Mouse (Mus musculus): ENCODE results near the gene Vasn.

Gene Vasn

DNA sequence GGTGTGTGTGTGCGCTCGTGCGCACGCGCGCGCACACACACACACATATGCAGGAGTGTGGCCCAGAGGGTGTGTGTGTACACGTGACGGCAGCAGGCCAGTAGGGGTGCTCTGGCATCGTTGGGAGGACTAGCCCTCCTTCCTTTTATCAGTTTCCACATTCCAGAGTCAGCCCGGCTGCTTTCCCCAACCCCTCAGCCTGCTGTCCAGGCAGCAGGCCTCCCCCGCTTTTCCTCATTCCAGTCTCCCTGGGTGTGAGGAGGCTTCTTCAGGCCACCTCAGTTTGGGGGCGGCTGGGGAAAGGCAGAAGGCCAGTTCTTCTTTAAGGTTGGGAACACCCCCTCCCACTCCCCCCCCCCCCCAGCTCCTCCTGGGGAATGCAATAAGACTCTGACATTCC is 2.4 kb downstream of the Vasn start:
- DNase-seq (ENCODE audit: low read depth, low spot score), result peak; percentile 60

DNA sequence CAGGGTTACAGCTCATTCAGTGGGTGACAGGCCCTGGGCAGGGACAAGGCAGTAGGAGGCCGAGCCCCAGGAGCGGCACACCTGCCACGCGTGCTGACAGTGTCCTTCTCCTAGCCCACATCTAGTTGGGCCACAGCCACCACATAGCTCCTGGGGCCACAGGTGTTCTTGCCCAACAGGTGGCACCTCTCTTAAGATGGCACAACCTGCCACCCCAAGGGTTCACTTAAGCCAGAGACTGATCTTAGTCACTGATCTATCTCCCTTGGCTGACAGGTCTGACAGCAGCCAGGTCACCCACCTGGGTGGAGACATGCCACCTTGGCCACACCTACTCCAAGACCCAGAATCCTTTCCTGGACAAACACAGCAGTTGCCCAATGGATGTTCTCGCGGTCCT is 3.2 kb downstream of the Vasn start:
- DNase-seq (ENCODE audit: low read depth, low spot score), result no peak

DNA sequence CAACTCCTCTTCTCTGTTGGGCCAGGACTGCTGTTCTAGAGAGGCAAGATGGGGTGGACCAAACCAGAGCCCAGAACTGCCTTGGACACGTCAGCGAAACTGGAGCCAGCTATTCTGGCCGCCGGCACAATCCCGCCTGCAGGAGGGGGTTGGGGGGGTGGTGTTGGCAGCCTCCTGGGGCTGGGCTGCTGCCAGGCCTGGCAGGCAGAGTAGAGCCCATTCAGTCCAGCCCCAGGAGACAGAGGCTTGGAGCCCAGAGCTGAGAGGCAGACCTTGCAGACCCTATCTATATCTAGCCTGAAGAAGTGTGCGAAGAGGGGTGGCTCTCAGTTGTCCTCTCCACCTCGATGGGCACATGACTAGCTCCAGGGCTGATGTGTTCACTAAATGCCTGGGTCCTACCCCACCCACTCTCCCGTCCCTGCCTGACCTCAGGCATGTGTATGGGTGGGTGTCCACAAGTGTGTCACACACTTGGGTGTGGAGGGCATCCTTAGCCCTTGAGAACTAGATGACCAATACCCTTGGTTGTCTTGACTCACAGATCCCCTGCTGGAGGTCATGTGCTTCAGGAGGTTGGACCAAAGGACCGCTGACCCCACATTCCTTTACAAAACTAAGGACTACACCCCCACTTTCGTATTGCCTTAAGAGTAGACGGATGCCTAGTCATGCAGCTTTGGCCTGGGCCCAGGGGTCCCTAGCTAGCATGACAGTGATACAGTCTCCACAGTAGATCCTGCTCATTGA is 4.1 kb downstream of the Vasn start:
- peak; percentile 92 for DNase-seq (ENCODE audit: low read depth, low spot score)

DNA sequence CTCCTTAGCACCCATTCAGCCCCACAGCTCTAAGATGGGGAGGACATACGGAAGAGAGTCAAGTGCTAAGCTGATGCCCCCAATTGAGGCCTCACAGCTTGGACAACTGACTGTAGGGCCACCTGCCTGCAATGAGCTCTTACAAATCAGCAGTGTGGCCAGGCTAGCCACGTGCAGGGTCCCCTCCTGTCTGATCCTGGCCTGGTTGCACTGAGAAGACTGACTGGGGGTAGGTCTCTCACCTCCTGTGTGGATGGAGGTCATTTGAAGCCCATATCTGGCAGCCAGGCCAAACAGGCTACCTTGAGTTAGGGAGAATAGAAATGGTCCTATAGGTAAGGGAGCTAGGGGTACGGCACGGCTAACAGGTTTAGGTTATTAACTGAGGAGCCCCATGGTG is 6.1 kb downstream of the Vasn start:
- DNase-seq (ENCODE audit: low read depth, low spot score), result no peak

DNA sequence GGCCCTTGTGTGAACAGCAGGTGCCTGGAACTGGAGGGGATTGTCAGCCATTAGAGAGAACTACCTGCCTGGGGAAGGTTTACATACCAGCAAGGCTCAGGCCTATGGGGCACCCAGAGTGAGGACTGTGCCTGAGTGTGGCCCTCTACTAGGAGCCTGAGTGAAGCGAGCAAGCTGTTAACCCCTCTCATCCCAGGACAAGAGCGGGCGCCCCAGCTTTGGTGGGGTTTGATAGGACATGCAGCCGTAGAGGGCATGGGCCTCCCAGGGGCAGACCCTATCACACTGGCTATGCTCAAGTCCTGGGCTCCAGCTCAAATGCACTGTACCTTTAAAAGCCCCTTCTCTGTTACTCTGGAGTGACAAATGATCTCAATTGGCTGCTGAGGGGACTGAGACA is 7.1 kb downstream of the Vasn start:
- DNase-seq (ENCODE audit: low read depth, low spot score), result no peak

DNA sequence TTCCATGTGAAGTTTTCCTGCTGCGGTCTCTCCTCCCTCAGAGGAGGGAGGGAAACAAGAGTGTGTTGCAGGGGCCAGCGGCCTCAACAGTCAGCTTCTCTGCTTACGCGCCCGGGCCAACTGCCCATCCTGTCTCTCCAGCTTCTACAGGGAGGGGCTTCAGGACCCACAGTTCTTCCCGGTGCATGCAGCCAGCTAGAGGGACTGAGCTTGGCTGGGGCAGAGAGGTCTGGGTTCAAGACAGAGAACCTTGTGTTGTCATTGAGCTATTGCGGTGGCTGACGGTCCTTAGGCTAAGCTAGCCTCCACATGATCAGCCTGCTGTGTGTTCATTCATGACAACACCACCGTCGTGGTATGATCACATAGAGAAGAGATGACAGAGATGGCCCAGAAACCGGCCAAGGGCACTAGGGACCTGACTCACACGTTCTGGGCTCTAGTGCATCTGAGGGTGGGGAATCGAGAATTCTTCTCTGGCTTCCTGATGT is 8.0 kb downstream of the Vasn start:
- peak; percentile 79 for DNase-seq (ENCODE audit: low read depth, low spot score)

DNA sequence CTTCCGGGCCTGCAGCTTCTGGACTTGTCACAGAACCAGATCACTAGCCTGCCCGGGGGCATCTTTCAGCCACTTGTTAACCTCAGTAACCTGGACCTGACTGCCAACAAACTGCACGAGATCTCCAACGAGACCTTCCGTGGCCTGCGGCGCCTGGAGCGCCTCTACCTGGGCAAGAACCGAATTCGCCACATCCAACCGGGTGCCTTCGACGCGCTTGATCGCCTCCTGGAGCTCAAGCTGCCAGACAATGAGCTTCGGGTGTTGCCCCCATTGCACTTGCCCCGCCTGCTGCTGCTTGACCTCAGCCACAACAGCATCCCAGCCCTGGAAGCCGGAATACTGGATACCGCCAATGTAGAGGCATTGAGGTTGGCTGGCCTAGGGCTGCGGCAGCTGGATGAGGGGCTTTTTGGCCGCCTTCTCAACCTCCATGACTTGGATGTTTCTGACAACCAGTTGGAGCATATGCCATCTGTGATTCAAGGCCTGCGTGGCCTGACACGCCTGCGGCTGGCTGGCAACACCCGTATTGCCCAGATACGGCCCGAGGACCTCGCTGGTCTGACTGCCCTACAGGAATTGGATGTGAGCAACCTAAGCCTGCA is 8.8 kb downstream of the Vasn start:
- DNase-seq (ENCODE audit: low read depth, low spot score), result no peak

DNA sequence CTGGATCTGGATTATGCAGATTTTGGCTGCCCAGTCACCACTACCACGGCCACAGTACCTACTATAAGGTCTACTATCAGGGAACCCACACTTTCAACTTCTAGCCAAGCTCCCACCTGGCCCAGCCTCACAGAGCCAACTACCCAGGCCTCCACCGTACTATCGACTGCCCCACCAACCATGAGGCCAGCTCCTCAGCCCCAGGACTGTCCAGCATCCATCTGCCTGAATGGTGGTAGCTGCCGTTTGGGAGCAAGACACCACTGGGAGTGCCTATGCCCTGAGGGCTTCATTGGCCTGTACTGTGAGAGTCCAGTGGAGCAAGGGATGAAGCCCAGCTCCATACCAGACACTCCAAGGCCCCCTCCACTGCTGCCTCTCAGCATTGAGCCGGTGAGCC is 9.5 kb downstream of the Vasn start:
- DNase-seq (ENCODE audit: low read depth, low spot score), result no peak

DNA sequence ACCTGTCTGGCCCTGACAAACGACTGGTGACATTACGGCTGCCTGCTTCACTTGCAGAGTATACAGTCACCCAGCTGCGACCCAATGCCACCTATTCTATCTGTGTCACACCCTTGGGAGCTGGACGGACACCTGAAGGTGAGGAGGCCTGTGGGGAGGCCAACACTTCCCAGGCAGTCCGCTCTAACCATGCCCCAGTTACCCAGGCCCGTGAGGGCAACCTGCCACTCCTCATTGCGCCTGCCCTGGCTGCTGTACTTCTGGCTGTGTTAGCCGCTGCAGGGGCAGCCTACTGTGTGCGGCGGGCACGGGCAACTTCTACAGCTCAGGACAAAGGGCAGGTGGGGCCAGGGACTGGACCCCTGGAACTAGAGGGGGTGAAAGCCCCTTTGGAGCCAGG is 10.0 kb downstream of the Vasn start:
- no peak for DNase-seq (ENCODE audit: low read depth, low spot score)

DNA sequence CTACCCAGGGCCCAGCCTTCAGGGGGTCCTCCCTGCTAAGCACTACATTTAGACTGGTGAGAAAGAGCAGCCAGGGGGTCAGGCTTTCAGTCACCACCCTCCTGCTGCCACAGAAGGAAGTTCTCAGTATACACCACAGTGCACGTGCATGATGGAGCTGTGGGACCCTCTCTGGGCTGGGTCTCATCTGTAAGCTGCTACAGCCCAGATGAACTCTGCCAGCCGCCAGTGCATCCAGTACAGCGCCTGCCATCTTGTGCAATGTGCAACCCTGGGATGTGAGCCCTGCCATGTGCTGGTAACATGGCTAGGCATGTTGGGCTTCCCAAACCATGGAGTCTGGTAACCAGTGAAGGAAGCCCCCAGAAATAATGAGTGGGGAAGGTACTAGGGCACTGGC is 10.4 kb downstream of the Vasn start:
- DNase-seq (ENCODE audit: low read depth, low spot score), result no peak

DNA sequence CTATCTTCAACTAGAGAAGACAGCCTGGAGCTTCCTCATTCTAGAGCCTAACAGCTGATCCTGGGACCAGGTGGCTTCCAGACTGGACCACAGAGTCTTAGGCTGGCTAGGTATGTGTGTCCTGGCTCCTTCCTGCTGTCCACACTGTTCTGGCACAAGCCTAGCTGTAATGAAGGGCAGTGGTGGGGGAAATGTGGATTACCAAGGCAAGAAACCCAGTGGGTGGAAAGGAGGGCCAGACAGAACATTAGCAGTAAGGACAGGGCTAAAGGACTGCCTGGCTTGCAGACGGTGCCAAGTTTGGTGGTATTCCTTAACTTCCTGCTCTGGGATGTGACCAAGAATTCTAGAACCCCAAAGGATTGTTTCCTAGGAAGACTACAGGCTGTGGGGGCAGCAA is 11.3 kb downstream of the Vasn start:
- DNase-seq (ENCODE audit: low read depth, low spot score), result no peak

DNA sequence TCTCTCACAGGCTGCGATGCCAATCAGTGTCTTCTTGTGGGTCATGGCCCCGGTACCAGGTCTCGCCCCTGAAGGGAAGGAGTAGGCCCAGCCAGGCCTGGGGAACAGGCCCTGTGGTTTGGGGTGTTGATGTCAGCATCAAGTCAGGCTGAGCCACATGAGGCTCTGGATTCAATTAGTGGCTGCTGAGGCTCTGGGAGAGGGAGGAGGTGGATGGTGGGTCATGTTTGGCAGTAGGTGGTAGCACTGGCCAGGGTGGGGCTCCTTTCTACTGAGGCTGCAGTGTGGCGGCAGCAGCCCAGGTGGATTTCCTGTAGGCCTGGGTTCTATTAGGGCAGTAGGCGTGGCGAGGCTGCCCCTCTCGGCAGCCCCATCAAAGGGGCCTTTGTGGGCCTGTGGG is 11.9 kb downstream of the Vasn start:
- no peak for DNase-seq (ENCODE audit: low read depth, low spot score)

DNA sequence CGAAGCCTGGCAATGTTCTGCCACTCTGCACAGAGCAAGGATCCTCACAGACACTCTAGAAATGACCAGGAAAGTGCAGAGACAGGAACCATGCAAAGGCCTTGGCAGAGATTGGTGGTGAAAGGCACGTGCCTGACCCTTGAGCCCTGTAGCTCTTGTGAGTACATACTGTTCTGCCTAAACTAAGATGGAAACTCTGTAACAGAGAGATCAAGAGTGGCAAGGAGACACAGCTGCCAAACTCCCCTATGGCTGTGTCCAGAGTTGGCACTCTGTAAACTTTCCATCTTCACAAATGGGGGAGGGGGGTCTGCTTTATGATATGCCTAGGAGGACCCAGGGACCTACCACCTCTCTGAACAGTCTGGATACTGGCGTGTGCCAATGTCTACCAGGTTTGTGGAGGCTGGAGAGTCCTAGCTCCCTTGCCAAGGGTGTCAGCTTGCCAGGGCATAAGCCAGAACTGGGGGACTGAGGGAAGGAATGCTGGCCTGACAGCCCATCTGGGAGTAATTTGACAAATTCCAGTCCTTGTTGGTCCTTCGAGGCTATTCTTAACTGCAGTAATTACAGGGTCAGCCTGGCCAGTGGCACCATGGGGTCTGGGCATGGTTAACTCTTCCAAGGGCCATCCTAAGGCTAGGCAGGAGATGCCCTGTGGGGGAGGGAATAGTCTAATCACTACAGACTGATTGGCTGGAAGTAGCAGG is 13.1 kb downstream of the Vasn start:
- no peak for DNase-seq (ENCODE audit: low read depth, low spot score)

DNA sequence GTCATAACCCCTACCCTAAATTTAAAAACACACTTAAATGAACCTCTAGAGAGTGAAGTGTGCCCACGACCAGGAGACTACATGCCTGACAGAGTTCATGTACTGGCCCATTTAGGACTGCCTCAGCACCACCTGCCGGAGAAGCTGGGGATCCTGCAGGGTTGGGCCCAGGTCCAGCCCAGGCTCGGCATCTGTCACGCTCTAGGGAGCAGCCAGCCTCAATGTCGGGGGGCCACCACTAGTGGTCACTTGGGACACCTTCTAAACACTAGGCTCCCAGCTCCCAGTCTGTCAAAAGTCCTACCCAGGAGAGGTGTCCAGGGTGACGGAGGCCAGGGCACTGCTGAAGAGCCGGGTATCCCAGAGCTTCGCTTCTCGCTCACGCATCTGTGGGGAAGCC is 15.0 kb downstream of the Vasn start:
- DNase-seq (ENCODE audit: low read depth, low spot score), result no peak

DNA sequence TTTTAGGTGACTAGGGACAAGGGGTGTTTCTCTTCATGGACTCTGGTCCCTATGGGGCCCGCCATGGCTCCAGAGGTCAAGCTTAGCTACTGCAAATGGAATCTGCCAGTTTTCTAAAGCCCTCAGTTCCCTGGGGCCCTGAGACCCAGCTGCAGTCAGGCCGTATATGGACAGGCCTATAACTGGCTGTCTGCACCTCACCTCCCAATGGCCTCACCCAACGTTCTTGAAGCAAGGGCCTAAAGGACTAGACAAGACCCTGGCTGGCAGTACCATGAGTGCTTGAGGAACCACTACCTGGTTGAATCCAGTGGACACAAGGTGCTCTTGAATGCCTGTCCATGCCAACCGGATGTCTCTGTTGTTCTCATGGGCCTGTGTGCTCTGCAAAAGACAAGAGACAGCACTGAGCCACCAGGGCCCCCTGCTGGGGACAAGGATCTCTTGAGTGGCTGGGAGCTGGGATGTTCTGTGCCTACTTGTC is 15.6 kb downstream of the Vasn start:
- no peak for DNase-seq (ENCODE audit: low read depth, low spot score)

DNA sequence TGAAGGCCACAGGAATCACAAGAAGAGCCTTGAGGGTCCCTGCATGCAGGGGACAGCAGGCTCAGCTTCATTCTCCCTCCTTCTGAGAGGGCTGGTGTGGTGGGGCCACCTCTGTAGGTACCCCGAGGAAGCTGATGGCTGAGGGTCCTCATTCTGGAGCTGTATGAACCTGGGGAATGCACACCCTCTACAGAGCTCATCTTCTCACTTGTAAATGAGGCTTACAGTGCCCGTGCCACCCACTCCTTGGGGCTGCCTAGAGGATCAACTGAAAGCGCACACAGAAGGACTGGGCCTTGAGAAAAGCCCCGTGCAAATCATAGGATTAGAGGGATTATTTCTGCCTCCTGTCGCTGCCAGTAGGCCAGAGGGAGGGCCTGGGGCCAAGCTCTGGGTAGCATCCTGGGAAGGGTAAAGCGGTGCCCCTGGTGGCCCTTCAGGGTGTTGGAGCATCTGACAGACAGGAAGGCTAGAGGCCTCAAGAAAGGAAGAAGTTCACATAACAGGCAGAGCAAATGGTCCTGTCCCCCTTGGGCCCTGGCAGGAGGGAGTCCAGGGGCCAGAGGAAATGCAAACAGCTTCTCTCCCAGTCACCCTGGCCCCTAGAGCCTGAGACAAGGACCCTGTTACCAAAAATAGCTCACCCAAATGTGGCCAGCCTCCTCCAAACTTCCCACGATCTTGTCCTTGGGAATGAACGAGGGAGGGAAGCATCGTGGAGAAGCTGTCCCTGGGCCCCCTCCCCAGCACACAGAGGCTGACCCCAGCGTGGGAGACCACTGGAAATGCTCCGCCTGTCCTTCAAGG is 16.2 kb downstream of the Vasn start:
- no peak for DNase-seq (ENCODE audit: low read depth, low spot score)

DNA sequence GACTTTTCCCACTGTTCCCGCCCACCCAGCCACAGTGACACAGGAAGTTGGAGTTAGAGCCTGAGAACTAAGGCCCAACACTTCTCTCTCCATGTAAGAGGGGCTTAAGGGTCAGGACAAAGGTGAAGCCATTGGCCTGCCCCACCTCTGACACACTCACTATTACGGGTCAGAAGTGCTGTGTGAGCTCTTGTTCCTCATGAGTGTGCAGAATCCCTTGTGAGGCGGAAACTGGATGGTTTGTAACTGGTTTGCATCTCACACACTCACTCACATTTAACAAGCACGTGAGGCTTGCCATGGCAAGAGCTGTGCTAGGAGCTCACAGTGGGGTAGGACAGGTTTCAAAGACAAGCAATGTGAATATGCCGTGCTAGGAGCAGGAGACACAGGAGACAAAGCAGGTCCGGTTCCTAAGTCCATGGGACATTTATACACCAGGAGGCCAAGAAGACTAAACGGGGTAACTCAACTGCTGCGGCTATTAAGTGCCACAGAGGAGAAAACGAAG is 16.9 kb downstream of the Vasn start:
- no peak for DNase-seq (ENCODE audit: low read depth, low spot score)

DNA sequence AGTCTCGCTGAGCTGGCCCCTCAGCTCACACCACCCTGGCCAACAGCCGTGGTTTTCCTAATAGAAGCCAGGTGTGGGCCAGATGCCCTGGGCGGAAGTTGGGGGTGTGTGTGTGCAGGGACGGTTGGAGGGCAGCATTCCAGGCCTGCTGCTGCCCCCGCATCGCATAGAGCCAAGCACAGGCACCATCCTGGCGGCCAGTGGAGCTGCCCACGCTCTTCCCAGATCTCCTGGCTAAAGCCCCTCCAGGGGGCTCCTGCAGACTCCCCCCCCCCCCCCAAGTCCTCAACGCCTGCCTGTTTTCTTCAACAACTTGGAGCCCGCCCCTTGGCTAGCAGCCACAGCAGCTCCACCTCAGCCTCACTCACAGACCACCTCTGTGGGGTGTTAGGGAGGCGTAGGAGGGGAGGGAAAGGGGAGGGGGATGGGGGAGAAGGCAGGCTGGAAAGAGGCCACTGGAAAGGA is 19.1 kb downstream of the Vasn start:
- no peak for DNase-seq (ENCODE audit: low read depth, low spot score)

DNA sequence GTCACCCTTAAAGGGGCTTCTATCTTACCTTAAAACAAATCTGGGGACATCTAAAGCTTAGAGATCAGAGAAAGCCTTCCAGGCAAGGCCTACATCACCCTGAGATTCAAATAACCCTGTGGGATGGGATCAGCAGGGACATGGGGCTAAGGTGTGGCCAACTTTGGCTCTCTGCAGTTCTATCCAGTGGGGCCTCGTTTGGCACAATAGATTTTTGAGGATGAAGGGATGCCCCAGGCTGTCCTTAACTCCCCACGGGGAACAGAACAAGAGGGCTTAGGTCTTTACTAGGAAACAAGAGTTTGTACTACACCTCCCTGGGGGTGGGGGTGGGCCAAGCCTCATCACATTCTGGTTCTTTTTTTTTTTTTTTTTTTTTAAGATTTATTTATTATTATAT is 19.6 kb downstream of the Vasn start:
- no peak for DNase-seq (ENCODE audit: low read depth, low spot score)

DNA sequence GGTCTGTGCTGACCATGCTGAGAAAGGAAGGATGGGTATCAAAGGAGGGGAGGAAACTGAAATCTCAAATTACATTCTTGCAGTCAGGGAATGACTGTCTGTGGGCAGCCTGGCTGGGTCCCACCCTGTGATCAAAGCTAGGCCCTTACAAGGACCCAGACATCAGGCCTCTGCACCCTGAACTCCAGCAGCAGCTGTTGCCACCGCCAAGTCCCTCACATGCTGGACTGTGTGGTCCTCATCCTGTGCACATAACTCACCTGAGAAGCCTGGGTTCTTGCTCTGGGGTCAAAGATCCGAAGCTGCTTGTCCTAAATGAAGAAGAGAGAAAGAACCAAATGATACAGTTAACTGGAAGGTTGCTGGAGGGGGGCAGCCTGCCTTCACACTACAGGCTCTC is 21.9 kb downstream of the Vasn start:
- no peak for DNase-seq (ENCODE audit: low read depth, low spot score)

DNA sequence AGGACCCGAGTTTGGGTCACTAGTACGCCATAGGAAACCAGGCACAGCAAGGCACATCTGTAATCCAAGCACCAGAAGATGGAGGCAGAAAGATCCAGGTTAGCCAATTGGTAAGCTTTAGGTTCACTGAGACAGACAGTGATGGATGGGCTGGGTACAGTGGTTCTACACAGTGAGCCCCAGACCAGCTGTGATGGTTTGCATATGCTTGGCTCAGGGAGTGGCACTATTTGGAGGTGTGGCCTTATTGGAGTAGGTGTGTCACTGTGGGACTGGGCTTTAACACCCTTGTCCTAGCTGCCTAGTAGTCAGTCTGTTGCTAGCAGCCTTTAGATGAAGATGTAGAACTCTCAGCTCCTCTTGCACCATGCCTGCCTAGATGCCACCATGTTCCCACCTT is 24.1 kb downstream of the Vasn start:
- DNase-seq (ENCODE audit: low read depth, low spot score), result no peak

DNA sequence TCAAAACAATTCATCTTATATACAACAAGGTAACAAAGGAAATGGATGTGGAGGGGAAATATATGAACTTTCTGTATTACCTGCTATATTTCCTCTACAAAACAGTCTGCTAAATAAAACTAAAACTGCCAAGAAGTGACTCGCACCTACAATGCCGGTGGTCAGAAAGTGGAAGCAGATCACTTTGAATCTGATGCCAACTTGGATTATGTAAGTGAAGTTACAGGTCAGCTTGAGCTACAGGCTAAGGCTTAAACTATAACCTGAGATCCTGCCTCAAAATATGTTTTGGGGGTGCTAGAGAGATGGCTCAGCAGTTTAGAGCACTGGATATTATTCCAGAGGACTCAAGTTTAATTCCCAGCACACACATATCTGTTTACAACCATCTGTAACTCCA is 26.0 kb downstream of the Vasn start:
- DNase-seq (ENCODE audit: low read depth, low spot score), result no peak
